Mouse (Mus musculus) thymus, postnatal 0 days (tissue): ENCODE measurements around the gene Trim23. TPM values are rescaled to one million over a fixed set of nuclear protein-coding genes. Genes with fewer than 3 reads are reported as not detected.
"Not testable (repeated sequence)": the region's sequence is repeated elsewhere in the genome, so short reads cannot be mapped to it uniquely, and the experiment has no call there.

Experiments
- DNase-seq: peaks from one replicate; pipeline ENCODE4 v3.0.0-alpha.2; 2015; ENCODE audit warnings: low spot score
- polyA plus RNA-seq: library from polyadenylated mRNA; unstranded; fragments of >200 nt; fragmentation: Nextera tagmentation; extraction: Ambion mirVana; gene quantifications from 2 replicates; pipeline ENCODE4 v1.2.1, GENCODE M21; 2015

Trim23 gene
- 15.0 and 15.6 TPM in 2 replicates for polyA plus RNA-seq

GRCm38 (mm10) chr13:104178650-104179121 is at the start of gene Trim23:
Trim23 (plus strand) TSS chr13:104178797.
- peak; percentile 99 for DNase-seq

DNA sequence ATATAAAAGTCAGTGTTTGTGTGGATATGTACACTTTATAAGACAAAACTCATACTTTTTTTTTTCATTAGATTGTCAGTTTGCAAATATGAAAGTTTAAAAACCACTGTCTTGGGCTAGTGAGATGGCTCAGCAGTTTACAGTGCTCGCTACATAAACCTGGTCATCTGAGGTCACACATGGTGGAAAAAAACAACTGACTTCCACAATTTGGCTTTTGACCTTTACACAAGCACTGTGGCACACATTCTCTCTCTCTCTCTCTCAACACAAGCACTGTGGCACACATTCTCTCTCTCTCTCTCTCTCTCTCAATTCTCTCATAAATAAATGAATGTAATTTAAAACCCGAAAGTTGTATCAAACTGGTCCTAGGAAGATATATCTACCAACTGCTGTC is 46.0 kb upstream of the Trim23 start:
- no peak for DNase-seq

GRCm38 (mm10) chr13:104134510-104135085 is 44.0 kb upstream of the Trim23 start:
- no peak for DNase-seq

GRCm38 (mm10) chr13:104139369-104140209 is 39.0 kb upstream of the Trim23 start:
- peak; percentile 90 for DNase-seq

DNA sequence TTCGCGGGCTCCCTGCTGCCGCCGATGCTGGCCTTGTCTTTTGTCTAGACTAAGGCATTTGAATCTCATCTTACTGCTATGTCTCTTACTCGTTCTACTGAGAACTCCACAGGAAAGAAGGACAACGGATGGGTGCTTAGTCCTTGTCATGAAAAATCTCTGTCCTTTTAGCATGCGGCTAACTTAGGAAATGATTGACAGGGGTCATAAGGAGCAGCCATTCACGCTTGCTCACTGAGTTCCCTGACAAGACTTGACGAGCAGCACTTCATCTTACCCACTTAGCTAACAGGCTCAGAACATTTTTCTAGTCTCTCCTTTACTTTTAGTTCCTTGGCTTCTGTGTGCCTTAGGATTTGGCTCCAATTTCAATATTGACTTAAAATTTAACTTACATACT is 33.7 kb upstream of the Trim23 start:
- no peak for DNase-seq

DNA sequence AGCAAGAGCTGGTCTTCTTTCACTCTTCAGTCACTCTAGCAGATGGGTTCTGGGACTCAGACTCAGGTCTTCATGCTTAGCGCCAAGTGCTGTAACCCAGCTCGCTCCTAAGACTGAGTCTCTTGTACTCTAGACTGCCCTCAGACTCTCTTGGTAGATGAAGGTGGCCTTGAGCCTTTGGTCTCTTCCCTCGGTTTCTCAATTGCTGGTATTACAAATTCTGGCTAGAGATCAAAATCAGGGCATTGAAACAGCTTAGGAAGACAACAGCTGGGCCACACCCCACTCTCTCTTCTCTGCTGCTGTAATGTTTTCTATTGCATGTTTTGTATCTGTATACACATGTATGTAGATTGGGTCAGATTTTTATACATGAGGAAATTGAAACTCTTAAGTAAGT is 33.0 kb upstream of the Trim23 start:
- DNase-seq: no peak

DNA sequence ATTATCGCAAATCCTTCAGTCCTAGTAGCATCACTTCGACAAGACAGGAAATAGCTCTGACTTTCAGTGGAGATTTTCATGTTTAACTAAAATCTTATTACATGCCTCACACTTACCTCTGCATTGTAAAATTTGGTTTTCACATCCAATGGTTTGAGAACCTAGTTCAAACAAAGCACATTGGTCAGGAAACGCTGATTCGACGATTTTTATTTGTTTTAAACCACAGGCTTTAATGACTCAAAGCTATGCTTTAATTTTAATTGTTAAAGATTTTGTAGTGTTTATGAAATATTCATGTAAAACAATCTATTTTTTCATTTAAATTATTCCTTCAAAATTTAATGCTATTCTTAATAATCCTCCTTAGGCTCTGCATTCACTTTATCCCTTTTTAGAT is 24.4 kb upstream of the Trim23 start:
- no peak for DNase-seq

GRCm38 (mm10) chr13:104155106-104155505 is 23.5 kb upstream of the Trim23 start:
- DNase-seq: no peak

GRCm38 (mm10) chr13:104155686-104156085 is 22.9 kb upstream of the Trim23 start:
- no peak for DNase-seq

DNA sequence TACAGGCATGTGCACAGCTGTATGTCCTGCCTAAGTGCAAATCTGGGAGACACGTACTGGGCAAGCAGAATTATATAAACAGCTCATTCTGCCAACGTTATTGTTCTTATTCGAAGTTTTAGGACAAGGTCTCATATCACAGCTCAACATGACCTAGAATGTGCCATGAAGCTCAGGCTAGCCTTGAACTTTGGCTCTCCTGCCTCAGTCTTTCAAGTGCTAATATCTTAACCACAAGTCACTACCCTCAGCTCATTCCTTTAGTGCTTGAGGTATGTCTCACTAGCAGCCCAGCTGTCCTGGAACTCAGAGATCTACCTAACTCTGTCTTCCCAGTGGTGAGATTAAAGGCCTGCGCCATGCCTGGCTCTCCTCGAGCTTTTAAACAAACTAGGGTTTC is 6.9 kb upstream of the Trim23 start:
- DNase-seq: no peak

- no peak for DNase-seq
Observed at GRCm38 (mm10) chr13:104172498-104172897, 6.1 kb upstream of the Trim23 start.

GRCm38 (mm10) chr13:104176874-104177273 is 1.7 kb upstream of the Trim23 start:
- no peak for DNase-seq

- peak; percentile 87 for DNase-seq
Observed at GRCm38 (mm10) chr13:104177796-104178649, 574 bp upstream of the Trim23 start, which contains the start of gene Trappc13. Trappc13 (minus strand) TSS chr13:104178469.

DNA sequence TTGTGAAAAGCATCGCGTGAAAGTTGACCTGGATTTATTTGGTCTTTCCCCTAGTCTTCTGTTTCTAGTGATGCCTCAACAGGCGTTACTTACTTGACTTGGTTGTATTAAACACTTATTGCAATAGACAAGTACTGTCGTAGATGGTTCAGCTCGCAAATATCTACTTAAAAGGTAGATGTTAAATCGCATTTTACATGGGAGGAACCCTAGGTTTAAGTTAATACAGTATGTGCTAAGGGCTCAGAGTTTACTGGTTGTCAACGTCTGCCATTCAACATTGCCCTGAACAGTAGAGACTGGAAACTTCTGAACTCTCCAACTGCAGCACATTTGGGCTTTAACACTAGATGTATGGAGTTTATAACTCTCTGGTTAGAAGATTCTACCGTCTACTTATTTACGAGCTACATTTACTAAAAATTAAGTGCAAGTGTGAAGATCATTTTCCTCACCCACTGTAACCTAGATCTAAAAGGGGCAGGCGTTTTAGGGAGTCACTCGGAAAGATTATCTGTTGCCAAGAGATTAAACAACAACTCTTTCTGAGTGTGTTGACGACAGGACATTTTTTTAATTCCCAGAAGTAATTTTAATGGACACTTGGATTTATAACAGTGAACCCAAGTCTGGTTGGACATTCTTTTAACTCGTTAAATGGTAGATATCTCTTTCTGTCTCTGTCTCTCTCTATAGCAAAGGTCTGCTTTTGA is 735 bp downstream of the Trim23 start:
- peak; percentile 5 for DNase-seq

GRCm38 (mm10) chr13:104187357-104187756 is 8.8 kb downstream of the Trim23 start:
- DNase-seq: no peak

- not testable (repeated sequence) for DNase-seq
Observed at GRCm38 (mm10) chr13:104195891-104196290, 17.3 kb downstream of the Trim23 start.

- DNase-seq: no peak
Observed at GRCm38 (mm10) chr13:104204313-104204712, 25.7 kb downstream of the Trim23 start.

- no peak for DNase-seq
Observed at GRCm38 (mm10) chr13:104227478-104227877, 48.9 kb downstream of the Trim23 start.

GRCm38 (mm10) chr13:104228384-104229066 is 49.9 kb downstream of the Trim23 start, which contains the start of the genes Cenpk and Ppwd1:
Cenpk (plus strand) TSS chr13:104228611.
Ppwd1 (minus strand) TSS chr13:104228843.
- peak; percentile 98 for DNase-seq

GRCm38 (mm10) chr13:104229181-104229580 is 50.6 kb downstream of the Trim23 start:
- peak; percentile 20 for DNase-seq
